Mouse (Mus musculus) splenic B cell, adult 2 months (primary cell): Measurements from ENCODE around the gene Kiss1r.
"Not testable (repeated sequence)": the region's sequence is repeated elsewhere in the genome, so short reads cannot be mapped to it uniquely, and the experiment has no call there.

ENCODE experiments used
- DNase-seq: peaks from one replicate; pipeline ENCODE4 v3.0.0-alpha.2; 2011; ENCODE audit warnings: low read depth, low spot score
- H3K27me3 ChIP-seq: 2 replicates; pipeline ENCODE4 v1.6.1; 2012; ENCODE audit warnings: mild to moderate bottlenecking, low read length, moderate library complexity, mixed read lengths; ENCODE audit not compliant: control insufficient read depth, poor library complexity, insufficient read depth, severe bottlenecking
- H3K36me3 ChIP-seq: 2 replicates; pipeline ENCODE4 v1.6.1; 2012; ENCODE audit warnings: mild to moderate bottlenecking, low read length, moderate library complexity, mixed read lengths; ENCODE audit not compliant: control insufficient read depth, poor library complexity, insufficient read depth, severe bottlenecking

Gene Kiss1r

GRCm38 (mm10) chr10:79916808-79917531 is at the start of gene Kiss1r:
Kiss1r (plus strand) TSS chr10:79916971.
- Histone ChIP-seq H3K36me3 (no peaks in the 10 kb centered on the region), H3K27me3 (no peaks in the 10 kb centered on the region)
- peak; percentile 73 for DNase-seq

GRCm38 (mm10) chr10:79871845-79872244 is 44.9 kb upstream of the Kiss1r start:
- Histone ChIP-seq H3K36me3 (no peaks in the 10 kb centered on the region), H3K27me3 (no peaks in the 10 kb centered on the region)
- no peak for DNase-seq

GRCm38 (mm10) chr10:79872862-79873261 is 43.9 kb upstream of the Kiss1r start:
- no peak for DNase-seq
- Histone ChIP-seq H3K36me3 (no peaks in the 10 kb centered on the region), H3K27me3 (no peaks in the 10 kb centered on the region)

GRCm38 (mm10) chr10:79873313-79873712 is 43.5 kb upstream of the Kiss1r start:
- Histone ChIP-seq H3K36me3 (no peaks in the 10 kb centered on the region), H3K27me3 (no peaks in the 10 kb centered on the region)
- no peak for DNase-seq

GRCm38 (mm10) chr10:79873715-79874289 is 43.0 kb upstream of the Kiss1r start:
- H3K36me3 ChIP-seq = no peaks in the 10 kb centered on the region
- H3K27me3 ChIP-seq = no peaks in the 10 kb centered on the region
- DNase-seq = no peak

GRCm38 (mm10) chr10:79874290-79874862 is 42.4 kb upstream of the Kiss1r start, which contains the start of the genes Prtn3 and Plppr3:
Prtn3 (plus strand) TSS chr10:79874476.
Plppr3 (minus strand) TSS chr10:79874634.
- Histone ChIP-seq H3K36me3 (no peaks in the 10 kb centered on the region), H3K27me3 (no peaks in the 10 kb centered on the region)
- peak; percentile 45 for DNase-seq

- Histone ChIP-seq H3K36me3 (no peaks in the 10 kb centered on the region), H3K27me3 (no peaks in the 10 kb centered on the region)
- DNase-seq = peak; percentile 49
Measured at GRCm38 (mm10) chr10:79877174-79877573, 39.6 kb upstream of the Kiss1r start.

- no peak for DNase-seq
- H3K27me3 ChIP-seq = no peaks in the 10 kb centered on the region
- H3K36me3 ChIP-seq = no peaks in the 10 kb centered on the region
Measured at GRCm38 (mm10) chr10:79877757-79878156, 39.0 kb upstream of the Kiss1r start.

- no peaks in the 10 kb centered on the region for H3K27me3 ChIP-seq
- DNase-seq = no peak
- no peaks in the 10 kb centered on the region for H3K36me3 ChIP-seq
Measured at GRCm38 (mm10) chr10:79879527-79879926, 37.2 kb upstream of the Kiss1r start.

GRCm38 (mm10) chr10:79880721-79881120 is 36.0 kb upstream of the Kiss1r start:
- Histone ChIP-seq H3K27me3 (no peaks in the 10 kb centered on the region), H3K36me3 (no peaks in the 10 kb centered on the region)
- peak; percentile 52 for DNase-seq

GRCm38 (mm10) chr10:79881981-79882380 is 34.8 kb upstream of the Kiss1r start:
- no peak for DNase-seq
- H3K27me3 ChIP-seq = no peaks in the 10 kb centered on the region

GRCm38 (mm10) chr10:79883297-79884084 is 33.3 kb upstream of the Kiss1r start:
- DNase-seq = peak; percentile 85
- no peaks in the 10 kb centered on the region for H3K27me3 ChIP-seq

More at GRCm38 (mm10) chr10:79881981-79882380, 34.8 kb upstream of the Kiss1r start:
- H3K36me3 ChIP-seq = no peaks in the 10 kb centered on the region

GRCm38 (mm10) chr10:79884446-79884845 is 32.3 kb upstream of the Kiss1r start:
- DNase-seq = no peak
- H3K27me3 ChIP-seq = no peaks in the 10 kb centered on the region
- H3K36me3 ChIP-seq = no peaks in the 10 kb centered on the region

More at GRCm38 (mm10) chr10:79883297-79884084, 33.3 kb upstream of the Kiss1r start:
- H3K36me3 ChIP-seq = no peaks in the 10 kb centered on the region

GRCm38 (mm10) chr10:79884938-79885337 is 31.8 kb upstream of the Kiss1r start:
- DNase-seq, H3K36me3 ChIP-seq, H3K27me3 ChIP-seq: not testable (repeated sequence)
